Mouse (Mus musculus) c-Kit-positive CD71-positive TER-119-positive erythroid progenitor cells, embryonic 14.5 days (primary cell): Measurements from ENCODE around the gene Rab3il1.

Experiments
- DNase-seq: peaks from one replicate; pipeline ENCODE4 v3.0.0-alpha.2; 2013; ENCODE audit warnings: low spot score

Rab3il1 gene

GRCm38 (mm10) chr19:10060783-10061590 is 59.5 kb downstream of the Rab3il1 start:
- no peak for DNase-seq

GRCm38 (mm10) chr19:10061624-10062023 is 60.2 kb downstream of the Rab3il1 start:
- no peak for DNase-seq

DNA sequence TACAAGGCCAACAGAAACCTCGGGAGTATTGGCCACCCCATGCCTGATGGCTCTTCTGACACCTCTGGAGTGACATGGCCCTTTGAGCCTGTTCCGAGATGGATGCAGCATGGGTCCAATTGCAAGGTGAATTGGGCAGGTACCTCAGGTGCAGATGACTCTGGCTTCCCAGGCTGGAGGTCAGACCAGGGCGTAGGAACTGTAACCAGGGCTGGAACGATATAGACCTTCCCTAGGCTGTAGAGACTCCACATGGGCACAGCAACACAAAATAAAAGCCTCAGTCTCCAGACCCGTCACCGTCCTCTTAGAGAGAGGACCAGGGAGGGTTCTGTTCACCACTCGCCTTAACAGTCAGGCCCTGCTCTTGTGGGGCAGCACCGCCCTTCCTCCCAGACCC is 60.8 kb downstream of the Rab3il1 start:
- DNase-seq = no peak

DNA sequence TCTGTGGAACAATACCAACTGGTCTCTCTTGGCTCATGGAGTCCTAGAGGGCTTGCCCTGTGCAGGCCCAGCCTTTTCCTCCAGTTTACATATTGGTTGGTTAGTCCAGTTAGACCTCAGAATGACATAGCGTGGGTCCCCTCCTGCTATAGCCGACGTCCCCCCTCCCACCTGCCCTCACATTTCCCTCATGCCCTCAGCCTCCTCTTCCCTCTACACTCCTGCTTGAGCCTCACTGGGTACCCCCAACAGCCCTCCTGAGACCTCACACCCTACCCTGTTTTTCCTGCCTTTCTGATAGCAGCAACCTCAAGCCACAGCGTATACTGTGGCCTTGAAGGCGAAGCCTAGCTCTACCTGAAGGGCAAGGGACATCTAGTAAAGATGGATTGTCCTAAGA is 61.4 kb downstream of the Rab3il1 start:
- no peak for DNase-seq

DNA sequence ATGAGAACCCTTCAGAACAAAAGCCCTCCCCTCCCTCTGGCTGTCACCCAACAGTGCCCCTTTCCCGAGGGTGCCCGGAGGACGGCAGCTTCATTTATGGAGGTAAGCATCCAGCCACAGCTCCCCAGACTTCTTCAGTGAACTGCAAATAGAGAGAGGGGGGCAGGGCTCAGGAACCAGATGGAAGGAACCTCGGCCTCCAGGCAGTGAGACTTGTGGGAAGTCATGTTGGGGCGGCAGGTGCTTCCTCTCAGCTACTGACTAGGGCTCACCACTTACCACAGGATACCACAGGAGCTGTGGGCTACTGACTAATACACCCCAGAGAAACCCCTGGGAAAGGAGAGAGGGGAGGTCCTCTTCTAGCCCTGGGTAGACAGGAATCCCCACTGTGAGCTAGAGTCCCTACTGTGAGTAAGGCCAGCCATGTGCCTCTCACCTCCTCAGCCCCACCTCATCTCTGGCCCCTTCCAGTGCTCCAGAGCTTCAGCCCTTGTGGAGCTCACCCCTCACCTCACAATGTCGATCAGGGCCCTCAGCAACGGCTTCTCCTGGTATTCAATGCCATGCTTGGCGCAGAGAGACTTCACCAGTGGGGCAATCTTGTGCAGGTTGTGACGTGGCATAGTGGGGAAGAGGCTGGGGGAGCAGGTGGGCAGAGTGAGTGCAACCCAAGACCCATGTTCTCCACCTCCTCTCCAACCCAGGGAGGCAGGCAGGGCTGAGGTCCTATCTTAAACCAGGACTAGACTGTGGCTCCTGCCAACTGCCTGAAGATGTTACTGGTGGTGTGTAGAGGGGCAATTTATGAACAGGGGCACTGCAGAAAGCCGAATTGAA is 62.9 kb downstream of the Rab3il1 start:
- DNase-seq = no peak

DNA sequence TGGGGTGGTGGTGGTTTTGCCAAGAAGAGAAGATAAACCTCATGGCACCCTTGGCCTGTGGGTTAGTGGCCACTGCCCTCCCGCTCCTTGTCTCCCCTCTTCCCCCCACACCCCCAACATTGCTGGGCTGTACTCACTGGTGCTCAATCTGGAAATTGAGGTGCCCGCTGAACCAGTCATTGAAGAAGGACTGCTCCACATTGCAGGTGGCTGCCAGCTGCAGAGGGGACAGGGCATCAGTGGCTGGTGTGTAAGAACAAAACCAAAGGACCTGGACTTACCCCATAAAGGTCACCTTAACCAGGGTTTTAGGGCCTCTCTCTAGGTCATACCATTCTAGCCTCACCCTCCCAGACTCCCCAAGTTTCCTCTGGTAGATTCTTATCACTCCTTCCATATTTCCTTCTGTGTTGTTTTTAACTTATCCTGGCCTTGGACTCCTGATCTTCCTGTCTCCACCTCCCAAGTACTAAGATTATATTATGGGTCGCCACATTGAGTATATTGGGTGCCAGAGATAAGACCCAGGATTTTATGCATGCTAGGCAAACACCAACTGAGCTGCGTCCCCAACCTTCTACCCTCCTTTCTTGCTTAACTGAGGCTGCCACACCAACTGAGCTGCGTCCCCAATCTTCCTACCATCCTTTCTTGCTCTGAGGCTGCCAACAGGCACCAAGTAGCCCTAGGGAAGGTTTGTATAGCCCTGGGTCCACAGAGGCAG is 64.2 kb downstream of the Rab3il1 start:
- no peak for DNase-seq

- DNase-seq = no peak
Observed at GRCm38 (mm10) chr19:10066189-10066500, 64.7 kb downstream of the Rab3il1 start.

GRCm38 (mm10) chr19:10066502-10066901 is 65.0 kb downstream of the Rab3il1 start:
- no peak for DNase-seq

DNA sequence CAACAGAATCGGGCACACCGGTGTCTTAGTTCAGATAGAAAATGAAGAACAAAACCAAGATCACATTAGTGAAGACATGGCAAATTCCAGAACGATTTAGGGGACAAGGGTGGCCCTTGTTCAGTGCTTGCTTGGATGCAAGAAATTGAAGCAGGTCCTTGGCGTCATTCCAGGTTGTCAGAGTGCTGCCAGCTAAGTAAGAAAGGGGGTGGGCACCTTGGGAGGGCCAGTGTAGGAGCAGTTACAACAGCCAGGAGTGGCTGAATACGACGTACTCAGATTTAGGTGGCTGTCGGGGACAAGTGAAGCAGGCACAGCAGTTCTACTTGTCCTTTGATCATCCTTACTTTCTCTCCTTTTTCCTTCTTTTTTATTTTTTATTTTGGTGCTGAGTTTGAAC is 66.2 kb downstream of the Rab3il1 start:
- no peak for DNase-seq

DNA sequence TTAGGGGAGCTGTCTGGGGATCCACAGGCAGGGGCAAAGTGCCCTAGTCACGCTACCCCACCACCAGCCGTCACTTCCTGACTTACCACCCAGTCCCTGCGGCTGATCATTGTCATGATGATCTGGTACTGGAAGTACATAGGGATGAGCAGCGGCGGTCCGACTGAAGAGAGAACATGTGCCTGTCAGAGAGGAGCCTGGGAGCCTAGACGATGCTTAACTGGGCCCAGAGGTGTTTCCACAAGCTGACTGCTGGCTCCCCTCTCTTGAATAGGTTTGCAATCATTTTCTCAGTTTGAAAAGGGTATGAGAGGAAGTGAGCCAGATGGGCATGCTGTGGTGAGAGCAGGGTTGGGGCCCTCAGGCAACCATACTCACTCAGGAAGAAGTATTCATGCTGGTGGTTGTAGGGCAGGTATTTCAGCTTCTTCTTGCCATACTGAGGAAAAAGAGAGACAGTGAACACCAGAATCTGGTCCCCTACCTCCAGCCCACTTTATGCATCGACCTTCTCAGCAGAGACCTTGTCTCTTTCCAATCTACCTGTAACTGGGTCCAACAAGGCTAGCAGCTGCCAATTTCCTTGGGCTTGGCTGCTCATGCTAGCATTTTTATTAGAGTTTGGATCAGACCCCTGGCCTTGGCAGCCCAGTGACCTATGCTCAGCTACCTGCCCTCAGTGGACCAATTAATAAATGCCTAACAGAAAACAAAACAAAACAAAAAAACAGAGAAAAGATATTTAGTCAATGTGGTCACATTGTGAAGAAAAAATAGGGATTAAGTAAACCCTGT is 68.9 kb downstream of the Rab3il1 start:
- no peak for DNase-seq

- no peak for DNase-seq
Observed at GRCm38 (mm10) chr19:10071166-10071565, 69.7 kb downstream of the Rab3il1 start.

GRCm38 (mm10) chr19:10071892-10072291 is 70.4 kb downstream of the Rab3il1 start:
- DNase-seq = no peak

- DNase-seq = no peak
Observed at GRCm38 (mm10) chr19:10073145-10073544, 71.7 kb downstream of the Rab3il1 start.

DNA sequence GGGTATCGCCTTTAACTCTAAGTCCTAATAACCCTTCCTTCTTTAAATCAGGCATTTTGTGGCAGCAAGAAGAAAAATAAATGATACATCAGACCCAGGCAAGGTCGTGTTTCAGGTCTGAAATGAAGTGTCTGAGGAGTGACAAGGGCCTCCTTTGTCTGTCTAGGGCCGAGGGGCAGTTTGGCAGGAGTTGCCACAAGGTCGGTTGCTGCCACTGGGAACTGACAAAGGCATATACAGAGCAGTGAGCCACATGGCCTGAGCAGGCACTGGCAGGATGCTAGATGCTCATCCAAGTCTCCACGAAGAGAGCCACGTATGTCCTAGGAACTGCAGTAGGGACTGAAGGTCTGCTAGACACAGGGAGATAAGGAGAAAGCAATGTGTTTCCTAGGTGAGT is 76.9 kb downstream of the Rab3il1 start:
- no peak for DNase-seq

- DNase-seq = no peak
Observed at GRCm38 (mm10) chr19:10080384-10080783, 78.9 kb downstream of the Rab3il1 start.

DNA sequence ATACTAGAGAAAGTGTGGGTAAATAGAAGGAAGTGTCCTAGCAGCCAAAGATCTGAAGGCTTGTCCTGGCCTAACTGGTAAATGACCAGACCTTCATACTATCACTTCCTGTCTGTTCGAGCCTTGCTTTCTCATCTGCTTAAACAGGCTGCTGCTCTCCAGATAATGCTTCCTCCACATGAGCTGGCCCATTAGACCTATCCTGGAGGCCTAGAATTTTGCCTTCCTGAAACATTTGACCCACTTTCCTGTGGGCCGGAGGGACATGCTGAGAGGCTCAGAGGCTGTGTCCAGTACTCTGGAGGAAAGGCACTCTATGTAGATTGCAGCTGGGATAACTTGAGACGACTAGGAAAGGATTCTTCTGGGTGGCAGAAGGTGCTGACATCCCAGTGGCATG is 80.6 kb downstream of the Rab3il1 start:
- no peak for DNase-seq

DNA sequence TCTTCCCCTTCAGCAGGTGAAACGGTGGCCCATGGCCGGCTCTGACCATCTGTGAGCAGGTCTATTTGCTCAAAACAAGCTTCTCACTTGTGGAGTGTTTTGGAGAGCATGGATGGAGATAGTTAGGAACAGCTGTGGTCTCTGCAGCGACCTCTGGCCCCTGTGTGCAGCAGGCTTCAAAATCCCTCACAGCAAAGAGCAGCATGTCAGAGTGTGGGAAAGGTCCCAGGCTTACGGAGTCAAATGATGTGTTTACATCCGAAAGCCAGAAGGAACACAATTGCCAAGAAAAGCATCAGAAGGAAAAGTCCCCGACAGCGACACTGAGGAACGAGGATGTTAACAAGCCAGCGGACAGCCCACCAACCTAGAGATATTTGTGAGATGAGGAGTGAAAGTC is 84.0 kb downstream of the Rab3il1 start:
- no peak for DNase-seq

DNA sequence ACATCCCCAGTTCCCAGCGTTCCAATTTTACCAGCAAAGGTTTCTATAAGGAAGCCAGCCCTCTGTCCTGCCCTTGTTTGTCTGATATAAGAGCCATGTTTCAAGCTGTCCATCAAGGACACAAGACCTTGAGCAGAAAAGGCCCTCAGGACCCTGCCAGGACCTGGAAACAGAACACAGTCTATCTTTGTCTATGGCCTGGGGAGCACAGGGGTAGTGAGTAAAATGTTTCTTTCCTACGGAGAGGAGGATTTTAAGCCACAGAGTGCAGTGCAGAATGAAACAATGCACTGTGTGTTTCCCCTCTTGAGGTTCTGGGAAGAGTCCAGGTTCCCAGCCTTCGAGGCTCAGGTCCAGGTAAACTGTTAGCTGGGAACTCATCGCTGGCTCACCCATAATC is 85.5 kb downstream of the Rab3il1 start:
- no peak for DNase-seq
